Mouse (Mus musculus): ENCODE data around the gene Aip.

- TF ChIP-seq CTCF (IDR thresholded peaks at IDR 0.05) (no peak), EP300 (IDR thresholded peaks at IDR 0.05) (no peak)
Measured at GRCm38 (mm10) chr19:4126759-4127495, 1.3 kb upstream of the Aip start.
